Mouse (Mus musculus) midbrain, embryonic 14.5 days (tissue): ENCODE data around the gene Gm14308. TPM values are rescaled to one million over a fixed set of nuclear protein-coding genes. Genes with fewer than 3 reads are reported as not detected.
"Not testable (repeated sequence)": the region's sequence is repeated elsewhere in the genome, so short reads cannot be mapped to it uniquely, and the experiment has no call there.

ENCODE experiments used
- ATAC-seq: fragments of 200-750 bp; cut with Nextera tagmentation; 2 replicates; pipeline ENCODE4 v1.8.0; 2017; ENCODE audit warnings: moderate number of reproducible peaks, moderate library complexity; ENCODE audit not compliant: low FRiP score, low TSS enrichment
- DNase-seq: peaks from one replicate; pipeline ENCODE4 v3.0.0-alpha.2; 2015
- H3K27ac ChIP-seq: fragments of 300-500 bp; sonication (generic); replicated peaks from 2 replicates; pipeline ENCODE4 v1.5.1; 2014; ENCODE audit warnings: mild to moderate bottlenecking, low read depth, low read length, moderate library complexity
- H3K27me3 ChIP-seq: fragments of 300-500 bp; sonication (generic); 2 replicates; pipeline ENCODE4 v1.6.1; 2014; ENCODE audit warnings: low read length, control low read depth, mixed read lengths; ENCODE audit not compliant: control insufficient read depth, insufficient read depth
- H3K36me3 ChIP-seq: fragments of 300-500 bp; sonication (generic); 2 replicates; pipeline ENCODE4 v1.6.1; 2014; ENCODE audit warnings: low read length, control low read depth; ENCODE audit not compliant: control insufficient read depth, insufficient read depth
- H3K4me1 ChIP-seq: fragments of 300-500 bp; sonication (generic); 2 replicates; pipeline ENCODE4 v1.6.1; 2014; ENCODE audit warnings: mild to moderate bottlenecking, antibody characterized with exemption, low read length, control low read depth; ENCODE audit not compliant: control insufficient read depth, insufficient read depth
- H3K4me2 ChIP-seq: fragments of 300-500 bp; sonication (generic); 2 replicates; pipeline ENCODE4 v1.6.1; 2014; ENCODE audit warnings: mild to moderate bottlenecking, low read length, moderate library complexity
- H3K4me3 ChIP-seq: fragments of 300-500 bp; sonication (generic); replicated peaks from 2 replicates; pipeline ENCODE4 v1.5.1; 2014; ENCODE audit warnings: low read depth, low read length
- H3K9ac ChIP-seq: fragments of 300-500 bp; sonication (generic); replicated peaks from 2 replicates; pipeline ENCODE4 v1.6.1; 2014; ENCODE audit warnings: mild to moderate bottlenecking, low read length, moderate library complexity
- H3K9me3 ChIP-seq: fragments of 300-500 bp; sonication (generic); 2 replicates; pipeline ENCODE4 v1.6.1; 2016; ENCODE audit warnings: low read length, control low read depth, mixed read lengths; ENCODE audit not compliant: control insufficient read depth
- WGBS: fragments of 180-500 bp; shearing (Covaris S2); extraction: QIAGEN DNeasy Blood & Tissue Kit; methylation state at CpG from one replicate; pipeline ENCODE4 v1.1.7; 2014; 5-methylcytosine and 5-hydroxymethylcytosine counted together
- polyA plus RNA-seq: library from polyadenylated mRNA; unstranded; fragments of >200 nt; fragmentation: Nextera tagmentation; extraction: Ambion mirVana; gene quantifications from 2 replicates; pipeline ENCODE4 v1.2.1, GENCODE M21; 2014

Gene Gm14308
- polyA plus RNA-seq, result 17.7 and 35.2 TPM in 2 replicates

GRCm38 (mm10) chr2:176636244-176636643, at the start of gene Gm14308:
Gene Gm14308, minus strand, starts transcription at chr2:176636344.
- not testable (repeated sequence) for H3K9ac ChIP-seq, H3K36me3 ChIP-seq, H3K4me2 ChIP-seq, H3K4me3 ChIP-seq, H3K27me3 ChIP-seq, H3K4me1 ChIP-seq, H3K27ac ChIP-seq, H3K9me3 ChIP-seq, DNase-seq, ATAC-seq
- WGBS, result no CpG with 5 or more reads among the region's 4 CpGs

GRCm38 (mm10) chr2:176670222-176670621, 34.1 kb upstream of the Gm14308 start, which contains the start of gene Zfp973:
Gene Zfp973, plus strand, starts transcription at chr2:176670522.
- H3K4me2 ChIP-seq, H3K9ac ChIP-seq, H3K36me3 ChIP-seq, H3K4me3 ChIP-seq, H3K4me1 ChIP-seq, DNase-seq, ATAC-seq, H3K9me3 ChIP-seq, H3K27ac ChIP-seq, H3K27me3 ChIP-seq: not testable (repeated sequence)
- WGBS, result no CpG with 5 or more reads among the region's 6 CpGs

Other genes with a start within 250 kb of the Gm14308 start
- 8.6 and 11.4 TPM in 2 replicates for gene Gm14435, start 212.8 kb downstream of the Gm14308 start, polyA plus RNA-seq
- 5.1 and 18.6 TPM in 2 replicates for gene Gm14434, start 149.6 kb downstream of the Gm14308 start, polyA plus RNA-seq
- gene Zfp967, start 115.3 kb downstream of the Gm14308 start, polyA plus RNA-seq, result not detected in 2 replicates
- 9.9 and 11.8 TPM in 2 replicates for gene Zfp973, start 34.2 kb upstream of the Gm14308 start, polyA plus RNA-seq
- gene Gm14305, start 72.0 kb upstream of the Gm14308 start, polyA plus RNA-seq, result 41.8 and 42.4 TPM in 2 replicates
- gene Gm14295, start 162.3 kb upstream of the Gm14308 start, polyA plus RNA-seq, result 8.0 and 9.4 TPM in 2 replicates
- gene Gm14408, start 194.8 kb upstream of the Gm14308 start, polyA plus RNA-seq, result not detected in 2 replicates